Mouse (Mus musculus) brain, embryonic 18.5 days (tissue): ENCODE results near the gene Itpr2.
"Not testable (repeated sequence)": the region's sequence is repeated elsewhere in the genome, so short reads cannot be mapped to it uniquely, and the experiment has no call there.

ENCODE experiments used
- DNase-seq: peaks from one replicate; pipeline ENCODE4 v3.0.0-alpha.2; 2012; ENCODE audit warnings: low read depth, low spot score

The Itpr2 gene

DNA sequence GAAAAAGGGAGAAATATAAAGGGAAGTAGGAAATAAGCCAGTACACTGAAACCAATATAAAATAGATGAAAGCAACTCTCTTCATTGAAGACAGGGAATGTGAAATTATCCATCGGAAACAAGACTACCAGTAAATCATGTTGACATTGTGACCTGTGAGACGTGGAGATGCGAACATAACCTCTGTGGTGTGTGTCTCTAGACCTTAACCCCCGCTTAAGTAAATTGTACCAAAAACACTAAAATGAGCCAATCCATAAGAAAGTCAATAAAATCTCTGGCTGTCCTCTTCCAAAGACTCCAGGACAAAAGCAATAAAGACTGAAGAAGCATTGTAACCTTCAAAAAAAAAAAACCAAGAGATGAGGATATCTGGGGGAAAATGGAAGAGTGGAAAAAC lies 31.6 kb downstream of the Itpr2 start:
- DNase-seq: no peak

DNA sequence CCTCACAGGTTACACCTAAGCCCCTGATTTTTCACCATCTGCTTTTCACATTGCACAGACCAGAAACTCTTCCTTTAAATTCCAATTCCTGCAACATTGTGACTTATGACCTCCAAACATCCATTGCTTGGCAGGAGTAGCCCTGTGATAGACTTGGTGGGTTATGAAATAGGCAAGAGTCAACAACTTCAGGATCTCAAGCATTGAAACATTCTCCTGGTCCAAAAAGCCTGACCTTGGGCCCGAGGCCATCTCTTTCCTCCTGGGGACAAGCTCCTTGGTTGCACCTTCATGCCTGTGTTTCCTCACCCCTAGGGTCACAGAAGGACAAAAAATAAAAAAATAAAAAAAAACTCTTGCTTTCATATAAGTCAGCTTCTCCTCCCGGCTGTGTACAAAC lies 32.1 kb downstream of the Itpr2 start:
- DNase-seq: no peak

DNA sequence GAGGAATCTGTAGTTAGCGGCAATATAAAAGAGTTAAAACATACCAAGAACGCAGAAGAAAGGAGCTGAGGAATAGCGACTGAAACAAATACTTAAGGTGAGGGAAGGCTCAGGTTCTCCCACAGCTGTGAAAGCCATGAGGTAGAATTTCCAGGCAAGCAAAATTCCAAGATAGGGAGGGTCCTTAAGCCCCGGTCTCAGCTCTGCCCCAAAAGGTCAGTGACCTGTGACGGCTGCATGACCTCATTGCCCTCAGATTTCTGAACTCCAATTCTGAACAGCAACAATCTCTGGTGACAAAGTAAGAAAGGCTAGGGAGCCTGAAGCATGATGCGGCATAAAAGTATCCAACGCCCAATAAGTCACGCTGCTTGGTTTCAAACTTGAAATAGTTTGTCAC lies 33.7 kb downstream of the Itpr2 start:
- DNase-seq: no peak

DNA sequence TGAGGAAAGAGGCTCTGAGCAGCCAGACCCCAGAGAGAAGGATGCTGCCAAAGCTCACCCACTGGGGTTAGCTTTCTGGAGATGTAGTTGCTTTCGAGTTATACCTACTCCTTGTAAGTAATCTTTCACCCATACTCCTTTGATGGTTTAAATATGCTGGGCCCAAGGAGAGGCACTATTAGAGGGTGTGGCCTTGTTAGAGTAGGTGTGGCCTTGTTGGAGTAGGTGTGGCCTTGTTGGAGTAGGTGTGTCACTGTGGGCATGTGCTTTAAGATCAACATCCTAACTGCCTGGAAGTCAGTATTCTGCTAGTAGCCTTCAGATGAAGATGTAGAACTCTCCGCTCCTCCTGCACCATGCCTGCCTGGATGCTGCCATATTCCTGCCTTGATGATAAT lies 37.4 kb downstream of the Itpr2 start:
- DNase-seq: not testable (repeated sequence)

DNA sequence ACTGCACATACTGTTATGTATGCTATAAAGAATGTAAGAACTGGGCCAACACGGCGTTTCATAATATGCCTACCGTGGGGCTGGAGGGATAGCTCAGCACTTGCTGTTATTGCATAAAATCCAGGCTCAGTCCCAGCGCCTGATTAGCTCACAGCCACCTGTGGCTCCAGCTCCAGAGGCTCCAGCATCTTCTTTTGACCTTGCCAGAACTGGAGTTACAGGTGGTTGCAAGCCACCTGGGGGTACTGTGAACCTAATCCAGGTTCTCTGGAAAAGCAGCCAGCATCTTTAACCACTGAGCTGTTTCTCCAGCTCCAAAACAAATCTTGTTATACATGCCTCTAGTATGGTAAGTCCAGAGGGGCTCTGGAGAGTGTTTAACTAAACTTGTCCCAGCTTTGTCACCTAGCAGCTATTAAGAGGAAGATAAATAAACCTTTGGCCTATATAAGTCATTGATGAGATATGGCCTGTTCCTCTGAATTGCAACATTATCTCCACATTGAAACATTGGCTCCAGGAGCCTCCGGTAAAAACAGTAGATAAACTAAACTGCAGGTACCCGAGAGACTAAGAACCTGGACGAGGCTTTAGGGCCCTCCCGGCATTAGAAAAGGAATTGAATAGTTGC lies 37.9 kb downstream of the Itpr2 start:
- no peak for DNase-seq

DNA sequence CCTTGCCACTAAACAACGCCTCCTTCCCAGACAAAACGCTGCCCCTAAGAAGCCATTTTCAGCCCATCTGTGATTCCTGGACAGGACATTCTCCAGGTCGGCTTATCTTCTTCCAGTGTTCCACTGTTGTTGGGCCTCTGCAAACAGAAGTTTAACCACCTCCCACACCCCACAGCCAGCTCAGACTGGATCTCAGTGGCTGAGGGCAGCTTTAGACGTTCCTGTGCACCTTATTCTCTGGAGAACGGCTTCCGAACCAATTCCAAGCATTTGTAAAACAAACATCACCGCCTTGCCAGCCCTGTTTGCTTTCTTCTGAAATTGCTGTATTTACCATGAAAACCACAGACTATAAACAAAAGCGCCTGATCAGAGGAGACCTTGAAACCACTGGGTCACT lies 41.1 kb downstream of the Itpr2 start:
- no peak for DNase-seq

DNA sequence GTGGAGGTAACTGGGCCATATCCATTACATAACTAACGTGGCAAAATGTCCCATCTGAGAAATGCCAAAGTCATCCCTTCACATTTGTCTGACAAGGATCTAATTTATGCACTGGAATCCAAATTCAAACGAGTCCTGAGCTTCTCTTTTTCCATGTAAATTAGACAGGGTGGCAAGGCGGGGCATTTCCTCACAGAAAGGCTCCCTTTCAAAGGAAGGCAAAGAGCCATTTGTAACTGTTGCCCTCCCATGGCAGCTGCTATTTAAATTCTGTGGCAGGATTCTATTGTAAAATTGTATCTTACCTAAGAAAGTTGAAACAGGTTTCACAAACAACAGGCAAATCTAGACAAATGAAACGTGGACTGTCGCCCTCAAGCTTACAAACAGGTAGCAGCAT lies 43.6 kb downstream of the Itpr2 start:
- no peak for DNase-seq

DNA sequence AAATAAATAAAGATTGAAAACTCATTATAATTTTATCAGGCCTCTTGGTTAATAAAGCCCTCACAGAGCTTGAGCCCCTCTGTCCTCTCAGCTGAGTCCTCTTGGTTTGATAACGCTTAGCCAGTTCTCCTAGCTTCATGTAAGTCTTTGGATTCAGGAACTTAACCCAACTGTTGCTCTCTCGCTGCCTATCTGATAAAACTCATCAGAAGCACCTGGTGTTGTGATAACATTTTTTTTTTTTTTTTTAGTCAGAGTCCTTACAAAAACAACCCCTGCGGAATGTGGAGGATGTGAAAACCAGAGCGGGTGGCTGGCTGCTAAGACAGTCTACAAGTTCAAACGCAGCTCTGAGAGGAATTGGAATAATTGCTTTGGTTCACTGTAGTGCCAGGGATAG lies 45.3 kb downstream of the Itpr2 start:
- no peak for DNase-seq

DNA sequence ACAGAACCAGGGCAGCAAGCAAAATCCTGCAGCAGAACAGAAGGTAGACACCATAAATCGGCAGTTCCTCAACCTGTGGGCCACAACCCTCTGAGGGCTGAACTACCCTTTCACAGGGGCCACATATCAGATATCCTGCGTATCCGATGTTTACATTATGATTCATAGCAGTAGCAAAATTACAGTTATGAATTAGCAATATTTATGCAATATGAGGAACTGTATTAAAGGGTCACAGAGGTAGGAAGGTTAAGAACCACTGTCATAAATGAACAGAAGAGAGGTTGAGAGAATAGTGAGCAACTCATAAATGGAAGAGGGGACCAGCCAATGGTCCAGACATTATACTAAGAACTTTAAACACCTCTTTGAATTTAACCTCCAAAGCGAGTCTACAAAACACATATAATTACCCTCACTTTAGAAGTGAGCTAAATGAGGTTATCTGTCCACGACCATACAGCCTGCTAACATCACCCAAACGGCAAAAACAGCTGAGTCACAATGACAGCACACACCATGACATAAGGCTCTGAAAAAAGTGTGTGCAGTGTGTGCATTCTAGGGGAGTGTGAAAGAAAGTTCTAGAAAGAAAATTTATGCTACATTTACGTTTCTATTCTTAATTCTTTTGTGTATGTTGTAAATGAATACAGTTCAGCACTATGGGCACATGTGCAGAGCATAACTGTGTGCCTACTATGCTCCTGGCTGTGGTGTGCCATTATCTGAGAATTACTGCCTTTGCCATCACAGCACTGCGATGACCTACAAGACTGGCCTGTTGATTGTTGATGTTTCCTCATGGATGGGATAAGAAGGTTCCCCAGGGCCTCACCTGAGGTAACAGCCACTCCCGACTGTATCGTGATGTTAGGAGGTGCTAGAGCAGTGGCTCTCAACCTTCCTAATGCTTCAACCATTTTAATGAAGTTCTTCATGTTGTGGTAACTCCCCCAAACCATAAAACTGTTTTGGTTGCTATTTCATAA lies 47.2 kb downstream of the Itpr2 start:
- no peak for DNase-seq

DNA sequence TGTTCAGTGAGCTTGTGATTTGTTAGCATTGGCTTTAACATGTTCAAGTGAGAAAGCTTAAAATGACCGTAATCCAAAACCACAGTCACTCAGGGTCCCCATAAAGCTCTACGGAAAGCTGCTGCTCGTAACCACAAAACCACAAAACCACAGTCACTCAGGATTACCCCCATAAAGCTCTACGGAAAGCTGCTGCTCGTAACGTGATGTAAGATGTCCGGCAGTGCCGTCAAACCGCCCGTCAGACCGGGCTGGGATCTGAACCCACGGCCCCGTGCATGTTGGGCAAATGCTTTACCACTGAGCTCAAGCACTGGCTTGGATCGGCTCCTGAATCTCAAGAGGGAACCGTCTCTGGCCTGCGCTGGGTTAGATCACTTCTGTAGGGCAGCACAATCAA lies 49.5 kb downstream of the Itpr2 start:
- no peak for DNase-seq

DNA sequence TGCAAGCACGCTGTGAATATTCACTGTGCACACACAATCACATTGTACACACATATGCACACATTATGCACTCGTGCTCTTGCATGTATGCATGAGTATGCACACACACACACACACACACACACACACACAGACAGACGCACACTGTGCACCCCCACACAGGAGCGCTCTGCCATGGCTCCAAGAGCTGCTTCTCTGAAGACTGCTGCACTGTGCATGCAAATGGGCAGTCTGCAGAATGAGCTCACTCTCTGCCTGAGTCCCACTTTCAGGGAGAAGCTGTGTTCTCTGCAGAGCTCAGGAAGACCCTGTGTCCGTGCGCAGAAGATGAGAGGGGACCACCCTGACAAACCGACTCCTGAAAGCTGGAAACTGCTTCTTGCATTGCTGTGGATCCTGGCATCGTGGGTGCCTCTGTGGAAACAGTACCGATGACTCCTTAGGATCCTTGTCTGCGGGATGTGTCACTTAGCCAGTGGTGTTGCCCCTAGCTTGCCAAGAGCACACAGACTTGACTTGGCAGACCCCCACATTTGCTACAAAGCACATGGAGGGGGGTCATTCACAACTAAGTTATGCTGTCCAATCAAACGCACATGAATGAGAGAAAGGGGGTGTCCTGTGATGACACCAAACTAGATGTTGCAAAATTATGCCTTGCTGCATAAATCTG lies 55.9 kb downstream of the Itpr2 start:
- DNase-seq: no peak

DNA sequence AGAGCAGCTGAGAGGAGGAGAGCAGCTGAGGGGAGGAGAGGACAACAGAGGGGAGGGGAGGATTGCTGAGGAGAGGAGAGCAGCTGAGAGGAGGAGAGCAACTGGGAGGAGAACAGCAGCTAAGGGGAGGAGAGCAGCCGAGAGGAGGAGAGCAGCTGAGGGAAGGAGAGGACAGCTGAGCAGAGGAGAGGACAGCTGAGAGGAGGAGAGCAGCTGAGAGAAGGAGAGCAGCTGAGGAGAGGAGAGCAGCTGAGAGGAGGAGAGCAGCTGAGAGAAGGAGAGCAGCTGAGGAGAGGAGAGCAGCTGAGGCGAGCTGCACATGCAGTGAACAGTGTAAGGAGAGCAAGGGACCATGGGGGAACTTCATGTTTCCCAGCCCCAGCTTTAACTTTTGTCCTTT lies 62.2 kb downstream of the Itpr2 start:
- DNase-seq: no peak

DNA sequence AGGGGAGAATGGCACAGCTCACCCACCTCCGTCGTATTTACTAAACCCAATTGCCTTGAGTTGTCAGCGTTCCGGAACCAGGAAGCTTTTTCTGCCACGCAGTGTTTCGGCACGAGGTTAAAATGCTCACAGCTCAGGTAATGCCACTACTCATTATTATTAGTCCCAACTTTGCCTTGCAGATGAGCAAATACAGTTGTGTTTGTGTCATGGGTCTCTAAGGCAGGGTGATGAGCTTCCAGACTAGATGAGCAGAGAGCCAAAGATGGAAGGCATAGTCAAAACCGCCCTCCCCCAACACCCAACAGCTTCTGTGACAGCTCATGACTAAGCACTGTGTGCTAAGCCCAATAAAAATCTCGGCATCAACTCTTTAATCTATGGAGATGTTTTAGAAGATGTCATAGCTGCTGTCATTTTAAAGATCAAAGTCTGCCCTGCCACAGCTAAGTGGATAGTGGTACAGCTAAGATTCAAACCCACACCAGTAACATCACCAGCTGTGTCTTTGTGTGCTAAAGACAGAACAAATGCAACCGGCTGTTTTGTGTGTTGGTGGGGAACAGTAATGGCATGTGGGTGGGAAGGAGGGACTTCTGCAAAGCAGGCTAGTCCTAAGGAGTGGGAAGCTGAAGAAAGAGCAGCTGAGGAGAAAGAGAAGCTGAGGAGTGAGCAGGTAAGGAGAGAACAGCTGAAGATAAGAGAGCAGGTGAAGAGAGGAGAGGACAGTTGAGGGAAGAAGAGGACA lies 62.8 kb downstream of the Itpr2 start:
- DNase-seq: no peak

DNA sequence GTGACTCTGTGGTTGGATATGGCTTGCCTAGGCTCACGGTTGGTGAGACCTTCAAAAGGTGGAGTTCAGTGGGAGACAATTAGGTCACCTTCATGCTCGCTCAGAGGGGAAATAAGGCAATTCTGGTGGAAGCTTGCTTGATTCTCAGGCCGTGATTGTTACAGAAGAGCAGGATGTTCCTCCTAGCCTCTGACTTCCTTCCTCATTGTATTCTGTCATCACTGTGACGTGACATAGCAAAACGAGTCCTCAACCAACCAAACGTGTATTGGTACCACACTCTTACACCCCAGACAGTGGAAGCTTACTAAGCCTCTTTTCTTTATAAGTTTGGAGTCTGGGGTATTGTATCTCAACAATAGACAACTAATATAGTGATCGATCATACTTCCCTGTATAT lies 64.0 kb downstream of the Itpr2 start:
- DNase-seq: no peak

DNA sequence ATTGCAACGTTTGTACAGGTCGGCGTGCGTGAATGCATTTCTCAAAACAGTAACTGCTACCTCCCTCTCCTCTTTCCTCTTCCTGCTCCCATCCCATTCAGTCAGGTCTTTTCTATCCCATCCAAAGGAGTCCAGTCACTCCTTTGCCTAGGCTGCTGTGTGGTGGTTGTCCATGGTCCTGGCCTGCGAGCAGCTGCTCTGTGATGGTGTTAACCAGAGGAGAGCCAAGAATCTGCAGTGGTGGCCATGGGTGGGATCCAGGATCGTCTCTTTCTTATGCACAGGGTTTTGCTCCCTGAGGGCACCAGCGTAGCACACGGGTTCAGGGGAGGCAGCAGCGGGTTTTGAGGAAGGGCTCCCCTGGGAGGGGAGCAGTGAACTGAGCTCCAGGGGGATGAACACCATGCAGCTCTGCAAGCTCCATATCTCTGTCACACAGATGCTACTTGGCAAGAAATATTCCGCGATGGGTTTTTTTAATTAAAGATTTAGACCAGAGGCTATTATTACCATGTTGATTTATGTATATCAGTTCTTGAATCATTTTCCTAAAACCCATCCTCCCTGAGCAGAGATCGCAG lies 65.0 kb downstream of the Itpr2 start:
- DNase-seq: no peak

DNA sequence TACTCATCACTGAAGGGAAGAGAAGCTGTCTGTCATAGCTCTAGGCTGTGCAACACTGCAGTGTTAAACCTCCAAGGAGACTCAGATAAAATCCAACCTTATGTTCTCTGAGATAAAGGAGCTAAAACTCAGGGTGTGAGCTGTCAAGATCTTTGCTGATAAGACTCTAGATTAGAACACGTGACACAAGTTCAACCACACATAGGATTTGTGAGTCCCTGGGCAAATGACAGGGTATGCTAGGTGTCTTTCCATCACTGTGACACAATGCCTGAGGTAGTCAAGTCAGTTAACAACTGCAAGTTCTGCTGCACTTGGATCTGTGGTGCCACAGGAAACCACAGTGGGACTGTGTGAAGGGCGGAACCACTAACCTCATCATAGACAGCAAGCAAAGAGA lies 67.8 kb downstream of the Itpr2 start:
- no peak for DNase-seq

DNA sequence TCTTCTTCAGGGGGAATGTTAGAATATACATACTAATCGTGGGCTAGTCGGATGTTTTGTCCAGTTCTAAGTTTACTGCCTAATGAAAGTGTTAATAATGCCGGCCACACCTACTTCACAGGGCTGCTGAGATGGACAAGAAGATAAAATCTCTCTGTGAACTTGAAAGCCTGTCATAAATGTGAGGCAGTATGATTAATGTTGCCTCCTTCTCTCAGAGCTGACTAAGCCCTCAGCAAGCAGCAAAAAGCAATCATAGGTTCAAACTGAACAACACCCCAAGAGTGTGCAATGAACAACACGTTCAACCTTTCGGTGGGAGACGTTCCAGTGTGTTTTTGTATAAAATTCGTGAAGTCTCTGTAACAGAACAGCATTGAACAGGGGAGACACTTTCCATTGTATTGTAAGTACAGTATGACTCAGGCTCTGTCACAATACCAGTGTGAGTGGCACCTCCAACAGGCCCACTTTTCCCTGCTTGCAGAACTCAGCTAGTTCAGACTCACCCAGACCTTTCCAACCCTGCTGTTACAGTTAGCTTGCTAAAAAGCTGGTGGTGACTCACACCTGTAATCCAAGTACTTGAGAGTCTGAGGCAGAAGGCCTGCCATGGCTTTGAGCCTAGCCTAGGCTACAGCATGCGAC lies 69.7 kb downstream of the Itpr2 start:
- DNase-seq: no peak

DNA sequence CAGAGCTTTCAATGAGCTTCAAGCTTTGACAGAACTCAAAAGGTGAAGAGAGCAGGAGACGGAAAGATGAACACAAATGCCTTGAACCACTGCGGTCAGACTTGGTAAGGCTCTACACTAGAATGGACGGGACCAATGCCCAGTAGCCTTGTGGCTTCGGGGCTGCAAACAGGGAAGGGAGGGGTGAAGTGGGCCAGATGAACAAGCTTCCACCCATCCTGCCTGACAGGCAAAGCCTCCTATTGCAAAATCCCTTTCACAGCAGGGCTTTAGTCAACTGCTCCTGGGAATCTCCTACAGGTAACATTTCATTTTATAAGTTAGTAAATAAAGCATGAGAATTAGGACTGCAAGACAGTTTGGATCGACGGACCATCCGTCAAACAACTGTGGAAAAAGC lies 70.2 kb downstream of the Itpr2 start:
- DNase-seq: no peak

DNA sequence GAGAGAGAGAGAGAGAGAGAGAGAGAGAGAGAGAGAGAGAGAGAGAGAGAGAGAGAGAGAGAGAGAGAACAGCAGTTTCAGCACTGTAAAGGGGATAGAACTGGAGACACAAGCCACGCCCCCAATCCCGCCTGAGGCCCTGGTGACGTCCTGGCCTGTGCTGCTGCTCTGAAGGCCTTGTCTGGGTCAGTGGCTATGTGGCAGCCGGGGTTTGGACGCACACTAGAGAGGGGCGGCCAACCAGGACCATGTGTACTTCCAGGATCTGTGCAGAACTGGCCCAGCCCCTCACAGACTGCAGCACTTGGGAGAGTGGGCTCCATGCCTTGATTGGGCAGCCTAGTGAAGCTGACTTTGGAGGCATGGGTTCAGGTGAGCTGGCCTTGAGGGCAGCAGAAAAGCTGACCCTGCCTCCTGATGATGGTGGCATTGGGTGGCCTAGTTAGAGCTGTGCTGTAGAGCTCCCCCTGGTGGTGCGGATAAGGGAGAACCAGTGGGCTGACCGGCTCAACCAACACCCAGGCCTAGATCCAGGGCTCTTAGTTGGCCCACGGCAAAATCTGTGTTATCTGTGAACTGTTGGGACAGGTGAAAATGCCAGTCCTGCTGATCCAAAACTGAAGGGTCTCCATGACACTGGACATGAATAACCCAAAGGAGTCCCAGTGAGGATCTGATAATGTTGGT lies 72.2 kb downstream of the Itpr2 start:
- DNase-seq: no peak

DNA sequence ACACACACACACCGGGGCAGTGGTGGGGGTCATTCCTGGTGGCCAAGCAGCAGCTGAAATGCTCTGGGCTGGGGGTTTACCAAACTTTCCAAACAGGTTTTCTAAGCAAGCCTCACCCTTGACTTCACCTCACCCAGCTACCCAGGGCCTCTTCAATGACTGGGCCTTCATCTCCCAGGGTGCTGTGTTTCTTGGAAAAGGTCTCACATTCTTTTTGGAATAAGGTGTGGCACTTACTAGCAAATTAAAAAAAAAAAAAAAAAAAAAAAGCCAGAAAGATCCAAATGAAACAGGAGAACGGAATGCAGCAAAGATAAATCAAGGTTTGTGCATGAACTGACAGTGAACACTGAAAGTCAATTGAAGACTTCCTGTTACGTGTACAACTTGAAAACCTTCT lies 77.2 kb downstream of the Itpr2 start:
- DNase-seq: no peak
